Mouse (Mus musculus) hindbrain, postnatal 0 days (tissue): Measurements from ENCODE around the gene Bbs7. TPM values are rescaled to one million over a fixed set of nuclear protein-coding genes. Genes with fewer than 3 reads are reported as not detected.
A peak's percentile ranks its signal among the peaks of the same experiment; 100 is the strongest.

Source experiments
- ATAC-seq: fragments of 200-750 bp; cut with Nextera tagmentation; 2 replicates; pipeline ENCODE4 v1.8.0; 2017; ENCODE audit warnings: mild to moderate bottlenecking, moderate TSS enrichment, moderate library complexity
- DNase-seq: peaks from one replicate; pipeline ENCODE4 v3.0.0-alpha.2; 2015; ENCODE audit warnings: low spot score
- H3K27ac ChIP-seq: fragments of 300-500 bp; sonication (generic); 2 replicates; pipeline ENCODE4 v1.5.1; 2014; ENCODE audit warnings: mild to moderate bottlenecking
- H3K27me3 ChIP-seq: fragments of 300-500 bp; sonication (generic); 2 replicates; pipeline ENCODE4 v1.6.1; 2014; ENCODE audit warnings: low read length, mixed read lengths; ENCODE audit not compliant: insufficient read depth
- H3K36me3 ChIP-seq: fragments of 300-500 bp; sonication (generic); 2 replicates; pipeline ENCODE4 v1.6.1; 2014; ENCODE audit warnings: low read length, mixed read lengths; ENCODE audit not compliant: insufficient read depth
- H3K4me1 ChIP-seq: fragments of 300-500 bp; sonication (generic); 2 replicates; pipeline ENCODE4 v1.6.1; 2014; ENCODE audit warnings: antibody characterized with exemption, low read length, mixed read lengths; ENCODE audit not compliant: insufficient read depth
- H3K4me2 ChIP-seq: fragments of 300-500 bp; sonication (generic); 2 replicates; pipeline ENCODE4 v1.6.1; 2014; ENCODE audit warnings: low read depth, mild to moderate bottlenecking, low read length, moderate library complexity, mixed read lengths
- H3K4me3 ChIP-seq: fragments of 300-500 bp; sonication (generic); 2 replicates; pipeline ENCODE4 v1.5.1; 2014; ENCODE audit warnings: low read length
- H3K9ac ChIP-seq: fragments of 300-500 bp; sonication (generic); replicated peaks from 2 replicates; pipeline ENCODE4 v1.6.1; 2014; ENCODE audit warnings: mild to moderate bottlenecking, low read length, moderate library complexity, mixed read lengths
- H3K9me3 ChIP-seq: fragments of 300-500 bp; sonication (generic); 2 replicates; pipeline ENCODE4 v1.6.1; 2016; ENCODE audit warnings: low read length, mixed read lengths
- CTCF ChIP-seq: IDR thresholded peaks from 2 replicates; pipeline ENCODE4 v1.5.1; 2016; ENCODE audit warnings: antibody characterized with exemption, control low read depth, low read depth
- WGBS: fragments of 180-500 bp; shearing (Covaris S2); extraction: QIAGEN DNeasy Blood & Tissue Kit; methylation state at CpG from one replicate; pipeline ENCODE4 v1.1.7; 2014; 5-methylcytosine and 5-hydroxymethylcytosine counted together
- polyA plus RNA-seq: library from polyadenylated mRNA; unstranded; fragments of >200 nt; fragmentation: Nextera tagmentation; extraction: Ambion mirVana; gene quantifications from 2 replicates; pipeline ENCODE4 v1.2.1, GENCODE M21; 2015
- total RNA-seq: library from RNA; depleted of rRNA; stranded (reverse); fragments of >200 nt; gene quantifications from 2 replicates; pipeline ENCODE4 v1.2.3, GENCODE M21; 2014

Gene Bbs7
- total and polyA plus RNA-seq, 2 experiments from 2014 or later, result 12.1 to 14.2 TPM

DNA sequence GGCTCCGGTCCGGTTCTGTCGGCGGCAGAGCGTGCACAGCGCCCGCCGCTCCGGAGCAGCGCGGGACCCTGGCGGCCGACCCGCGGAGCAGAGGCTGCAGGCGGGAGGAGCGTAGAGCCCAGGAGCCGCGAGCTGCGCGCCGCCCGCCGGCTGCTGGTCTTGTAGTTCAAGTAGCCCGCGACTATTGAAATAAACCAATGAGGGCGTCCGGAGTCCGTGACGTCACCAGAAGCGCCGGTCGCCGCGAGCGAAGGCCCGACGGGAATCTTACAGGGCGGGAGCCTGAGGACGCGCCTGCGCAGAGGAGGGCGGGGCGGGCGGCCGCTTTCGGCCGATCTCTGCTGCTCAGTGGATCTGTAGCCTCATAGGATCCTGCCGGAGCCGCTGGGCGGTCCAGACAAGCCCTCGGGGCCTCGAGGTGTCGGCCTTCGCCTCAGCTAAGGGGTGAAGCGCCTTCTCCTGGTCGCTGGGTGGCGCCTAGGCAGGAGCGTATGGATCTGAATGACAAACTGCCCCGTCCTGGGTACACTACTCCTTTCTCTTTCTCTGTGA, 41.4 kb downstream of the Bbs7 start, which contains the start of gene Ccna2:
TSS of gene Ccna2 (minus strand) at position 324 of the 552 bp plus-strand sequence.
- Histone ChIP-seq H3K4me2 (peak within 1 kb of the TSS; percentile 95), H3K4me3 (peak within 1 kb of the TSS; percentile 78), H3K9me3 (no peaks in the 10 kb centered on the region), H3K27ac (peak within 1 kb of the TSS; percentile 85), H3K9ac (peak within 1 kb of the TSS; percentile 61), H3K27me3 (no peaks in the 10 kb centered on the region), H3K4me1 (no peaks in the 10 kb centered on the region), H3K36me3 (no peaks in the 10 kb centered on the region; the same call in 1 of the 2 replicates)
- TF ChIP-seq CTCF, result peak; percentile 72
- DNase-seq (peak; percentile 98), ATAC-seq (peak; percentile 100)
- WGBS, result under 1% methylated on average over 58 of the region's 60 CpGs

DNA sequence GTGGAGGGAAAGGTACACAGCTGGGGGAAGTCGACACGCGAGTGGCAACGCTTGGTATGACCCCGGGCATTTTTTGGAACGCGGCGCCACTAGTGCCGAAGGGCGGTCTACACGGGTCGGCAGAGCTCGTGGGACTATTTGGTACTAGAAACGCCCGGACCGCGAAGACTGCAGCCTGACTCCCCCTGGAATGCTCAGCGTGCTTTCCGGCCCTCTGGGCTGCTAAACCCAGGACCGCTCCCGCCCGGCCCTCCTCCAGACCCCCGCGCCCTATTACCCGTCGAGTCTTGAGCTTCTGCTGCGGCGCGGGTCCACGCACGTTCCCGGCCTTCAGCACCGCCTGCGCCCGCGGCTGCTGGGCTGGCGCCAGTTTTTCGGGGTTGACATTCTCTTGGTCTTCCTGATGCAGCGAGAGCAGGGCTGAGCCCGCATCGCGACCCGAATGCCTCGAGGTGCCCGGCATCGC, 41.9 kb downstream of the Bbs7 start:
- Histone ChIP-seq H3K36me3 (peaks cover 3% of the 10 kb centered on the region; the same call in 1 of the 2 replicates), H3K9ac (peak overlapping the region; percentile 61), H3K27me3 (no peaks in the 10 kb centered on the region), H3K4me2 (peak overlapping the region; percentile 95), H3K4me3 (peak overlapping the region; percentile 78), H3K9me3 (no peaks in the 10 kb centered on the region), H3K27ac (peak overlapping the region; percentile 5; the same call in 1 of the 2 replicates), H3K4me1 (no peaks in the 10 kb centered on the region)
- peak; percentile 20 for DNase-seq
- under 1% methylated on average over 46 of the region's 46 CpGs for WGBS
- no peak; the same call in 1 of the 2 replicates for ATAC-seq
- no peak for TF ChIP-seq CTCF

DNA sequence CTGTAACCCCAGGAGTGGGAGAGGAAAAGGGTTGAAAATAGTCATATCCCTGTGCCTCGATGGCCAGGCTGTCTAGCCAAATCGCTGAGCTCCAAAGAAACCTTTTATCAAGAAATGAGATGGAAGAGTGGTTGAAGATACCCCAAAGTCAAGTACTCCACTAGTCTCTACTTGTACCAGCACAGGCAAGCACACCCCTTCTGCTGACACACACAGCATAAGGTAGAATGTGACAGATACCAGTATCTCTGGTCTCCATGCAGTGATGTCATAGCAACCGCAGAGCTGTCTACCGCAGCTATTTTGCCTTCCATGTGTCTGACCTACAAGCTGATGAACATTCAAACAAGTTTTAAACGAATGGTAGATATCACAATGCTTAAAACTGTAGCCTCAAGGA, 43.4 kb downstream of the Bbs7 start:
- H3K27me3 ChIP-seq, result no peaks in the 10 kb centered on the region
- H3K4me3 ChIP-seq, result peak overlapping the region; percentile 78; the same call in 1 of the 2 replicates
- no peak overlapping the region for H3K27ac ChIP-seq
- 83% methylated on average over 5 of the region's 5 CpGs for WGBS
- TF ChIP-seq CTCF, result no peak
- DNase-seq, result no peak
- H3K4me1 ChIP-seq, result no peaks in the 10 kb centered on the region
- no peaks in the 10 kb centered on the region for H3K9me3 ChIP-seq
- peaks cover 12% of the 10 kb centered on the region for H3K36me3 ChIP-seq
- no peak overlapping the region for H3K9ac ChIP-seq
- H3K4me2 ChIP-seq, result peak overlapping the region; percentile 95
- no peak for ATAC-seq

DNA sequence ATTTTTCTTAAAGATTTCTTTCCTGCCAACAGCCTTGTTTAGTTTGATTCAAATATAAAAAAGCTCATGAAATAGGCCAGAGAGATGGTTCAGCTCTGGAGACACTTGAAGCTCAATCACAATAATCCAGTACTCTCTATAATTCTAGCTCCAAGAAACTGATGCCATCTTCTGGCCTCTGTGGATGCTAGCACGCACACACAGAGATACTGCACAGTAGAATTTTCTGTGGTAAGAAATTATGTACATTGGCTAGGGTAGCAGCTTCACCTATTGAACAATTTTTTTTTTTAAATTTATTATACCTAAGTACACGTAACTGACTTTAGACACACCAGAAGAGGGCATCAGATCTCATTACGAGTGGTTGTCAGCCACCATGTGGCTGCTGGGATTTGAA, 49.6 kb downstream of the Bbs7 start:
- H3K27ac ChIP-seq, result no peak overlapping the region
- ATAC-seq (no peak), DNase-seq (no peak)
- H3K9ac ChIP-seq, result no peak overlapping the region
- no peaks in the 10 kb centered on the region for H3K4me1 ChIP-seq
- no peak overlapping the region for H3K4me3 ChIP-seq
- WGBS, result 88% methylated on average over 3 of the region's 3 CpGs
- H3K4me2 ChIP-seq, result no peak overlapping the region
- no peaks in the 10 kb centered on the region for H3K9me3 ChIP-seq
- H3K36me3 ChIP-seq, result peaks cover 53% of the 10 kb centered on the region
- H3K27me3 ChIP-seq, result no peaks in the 10 kb centered on the region
- TF ChIP-seq CTCF, result no peak

DNA sequence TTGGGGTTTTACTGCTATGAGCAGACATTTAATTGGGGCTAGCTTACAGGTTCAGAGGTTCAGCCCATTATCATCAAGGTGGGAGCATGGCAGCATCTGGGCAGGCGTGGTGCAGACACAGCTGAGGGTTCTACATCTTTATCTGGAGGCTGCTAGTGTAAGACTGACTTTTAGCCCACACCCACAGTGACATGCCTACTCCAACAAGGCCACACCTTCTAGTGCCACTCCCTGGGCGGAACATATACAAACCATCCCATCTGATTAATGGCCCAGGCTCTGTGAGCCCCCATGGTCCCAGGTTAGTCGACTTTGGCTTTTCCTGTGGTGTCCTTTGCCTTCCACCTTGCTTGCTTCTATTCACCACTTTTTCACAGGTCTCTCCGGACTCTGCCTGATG, 53.7 kb downstream of the Bbs7 start:
- Histone ChIP-seq H3K4me1 (no peaks in the 10 kb centered on the region), H3K9me3 (no peaks in the 10 kb centered on the region), H3K4me3 (no peak overlapping the region), H3K9ac (no peak overlapping the region), H3K36me3 (peaks cover 62% of the 10 kb centered on the region), H3K27me3 (no peaks in the 10 kb centered on the region), H3K4me2 (no peak overlapping the region), H3K27ac (no peak overlapping the region)
- 90% methylated on average over 4 of the region's 4 CpGs for WGBS
- DNase-seq (no peak), ATAC-seq (0 out of 2 replicates have a peak, but pooled peaks have one; percentile 21)
- no peak for TF ChIP-seq CTCF

DNA sequence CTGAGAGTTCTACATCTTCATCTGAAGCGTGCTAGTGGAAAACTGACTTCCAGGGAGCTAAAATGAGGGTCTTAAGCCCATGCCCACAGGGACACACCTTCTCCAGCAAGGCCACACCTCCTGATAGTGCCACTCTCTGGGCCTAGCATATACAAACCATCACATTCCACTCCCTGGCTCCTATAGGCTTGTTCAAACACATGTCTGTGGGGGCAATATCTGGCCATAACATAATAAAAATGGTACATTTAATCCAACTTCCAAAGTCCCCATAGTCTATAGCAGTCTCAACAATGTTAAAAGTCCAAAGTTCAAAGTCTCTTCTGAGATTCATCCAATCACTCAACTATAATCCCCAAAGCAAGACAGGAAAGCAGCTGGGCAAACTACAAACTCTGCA, 55.7 kb downstream of the Bbs7 start:
- ATAC-seq, result no peak
- Histone ChIP-seq H3K9ac (no peak overlapping the region), H3K27me3 (no peaks in the 10 kb centered on the region), H3K9me3 (no peaks in the 10 kb centered on the region), H3K4me2 (no peak overlapping the region), H3K4me3 (no peak overlapping the region), H3K36me3 (peaks cover 53% of the 10 kb centered on the region), H3K27ac (no peak overlapping the region), H3K4me1 (no peaks in the 10 kb centered on the region)
- no peak for DNase-seq
- TF ChIP-seq CTCF, result no peak
- WGBS, result 89% methylated on average over 1 of the region's 1 CpGs

DNA sequence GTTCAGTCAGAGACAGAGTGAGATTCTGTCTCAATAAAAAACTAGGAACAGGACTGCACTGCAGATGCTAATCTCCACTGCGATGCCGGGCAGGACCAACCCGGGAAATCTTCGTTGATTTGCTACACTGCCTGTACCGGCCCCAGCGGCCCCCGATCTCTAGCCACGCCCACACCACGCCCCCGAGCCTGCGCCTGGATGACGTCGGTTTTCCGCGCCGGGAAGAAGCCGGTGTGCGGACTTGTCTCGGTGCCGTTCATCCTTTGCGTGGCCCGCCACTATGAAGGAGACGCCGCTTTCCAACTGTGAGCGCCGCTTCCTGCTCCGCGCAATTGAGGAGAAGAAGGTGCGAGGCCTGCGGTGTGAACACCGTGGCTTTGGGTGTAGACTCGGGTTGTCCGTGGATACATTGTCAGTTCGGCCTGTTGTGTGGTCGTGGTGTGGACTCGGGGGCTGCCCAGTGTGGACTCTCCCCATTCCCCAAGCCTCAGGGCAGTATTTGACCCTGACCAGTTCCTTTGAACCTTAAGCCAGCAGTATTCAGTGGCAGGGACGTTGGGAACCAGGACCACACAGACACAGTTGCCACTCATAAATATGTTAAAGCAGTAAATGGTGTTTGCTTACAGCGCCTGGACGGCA, 60.8 kb downstream of the Bbs7 start, which contains the start of gene Exosc9:
TSS of gene Exosc9 (plus strand) at position 201 of the 642 bp plus-strand sequence.
- no peaks in the 10 kb centered on the region for H3K9me3 ChIP-seq
- peak within 1 kb of the TSS; percentile 66 for H3K4me2 ChIP-seq
- under 1% methylated on average over 39 of the region's 39 CpGs for WGBS

More for the DNA sequence above, 60.8 kb downstream of the Bbs7 start, which contains the start of gene Exosc9:
- DNase-seq (peak; percentile 95), ATAC-seq (peak; percentile 95)
- H3K36me3 ChIP-seq, result peaks cover 21% of the 10 kb centered on the region
- peak within 1 kb of the TSS; percentile 51 for H3K9ac ChIP-seq
- H3K27me3 ChIP-seq, result no peaks in the 10 kb centered on the region
- H3K27ac ChIP-seq, result peak within 1 kb of the TSS; percentile 75
- peak within 1 kb of the TSS; percentile 55 for H3K4me3 ChIP-seq
- TF ChIP-seq CTCF, result no peak
- peaks cover 5% of the 10 kb centered on the region; the same call in 1 of the 2 replicates for H3K4me1 ChIP-seq
